8 mouse cellular contexts compared by ENCODE assay signal in the genomic region with DNA sequence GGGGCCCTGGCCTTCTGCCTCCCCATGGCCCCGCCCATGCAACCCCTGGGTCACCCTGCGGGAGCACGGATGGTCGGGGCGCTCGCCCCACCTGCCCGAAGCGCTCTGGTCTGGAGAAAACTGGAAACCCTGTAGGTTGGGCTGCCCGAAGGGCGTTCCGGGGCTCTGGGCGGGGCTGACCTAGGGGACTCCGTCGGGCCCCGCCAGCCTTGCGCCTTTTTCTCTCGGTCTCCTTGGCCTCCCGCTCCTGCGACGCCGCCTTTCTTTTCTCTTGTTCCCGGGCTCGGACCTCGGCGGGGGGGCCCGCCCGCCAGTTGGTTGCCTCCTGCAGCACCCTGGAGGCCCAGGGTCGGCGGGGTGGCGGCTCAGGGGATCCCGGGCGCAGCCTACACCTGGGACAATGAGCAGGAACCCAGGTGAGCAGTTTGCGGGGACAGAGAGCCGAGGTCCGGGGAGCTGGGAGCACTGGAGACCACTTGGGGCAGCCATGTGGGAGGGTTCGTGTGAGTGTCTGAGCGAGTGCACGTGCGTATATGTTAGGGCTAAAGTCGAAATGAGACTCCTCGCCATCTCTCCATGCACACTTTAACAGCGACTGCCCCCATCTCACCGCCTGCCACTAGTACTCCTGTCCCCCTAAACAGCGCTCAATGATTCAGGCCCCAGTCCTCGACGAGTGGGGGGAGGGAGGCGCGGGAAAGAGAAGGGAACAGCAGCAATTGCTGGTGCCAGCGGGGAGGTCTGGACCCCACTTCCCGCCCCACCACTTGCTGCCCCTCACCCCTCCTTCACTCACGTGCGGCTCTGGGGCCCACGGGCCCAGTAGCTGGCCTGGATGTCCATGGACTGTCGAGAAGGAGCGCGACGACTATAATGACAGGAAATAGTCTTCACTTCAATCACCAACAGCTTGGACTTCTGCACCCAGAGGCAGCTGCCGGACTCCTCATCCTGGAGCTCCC. TPM values are rescaled to one million over a fixed set of nuclear protein-coding genes. Genes with fewer than 3 reads are reported as not detected.
A peak's percentile ranks its signal among the peaks of the same experiment; 100 is the strongest.
DNase-seq lines count a peak whose midpoint lies in the region; ATAC-seq lines count a peak whose summit lies in the region.

No protein-coding gene starts in this region.

- peaks cover 80% of the 10 kb centered on the region for H3K27me3 ChIP-seq in intestine, embryonic 14.5 days (replicated peaks; ENCODE audit: control insufficient read depth, insufficient read depth, low read length)

- ATAC-seq in intestine, embryonic 14.5 days (replicated peaks; ENCODE audit: low FRiP score, low TSS enrichment, low read depth), result peak; percentile 5; the same call in 1 of the 2 replicates

- H3K9ac ChIP-seq in intestine, embryonic 14.5 days (ENCODE audit: low read length), result no peak overlapping the region

- under 1% methylated on average over 55 of the region's 58 CpGs for WGBS in intestine, embryonic 14.5 days

- H3K9me3 ChIP-seq in intestine, embryonic 14.5 days (ENCODE audit: control insufficient read depth, low read length), result no peaks in the 10 kb centered on the region

- no peaks in the 10 kb centered on the region for H3K36me3 ChIP-seq in intestine, embryonic 14.5 days (ENCODE audit: control insufficient read depth, insufficient read depth, low read length)

- H3K4me1 ChIP-seq in intestine, embryonic 14.5 days (replicated peaks; ENCODE audit: control insufficient read depth, insufficient read depth, low read length), result peaks cover 15% of the 10 kb centered on the region

- H3K27ac ChIP-seq in intestine, embryonic 14.5 days (ENCODE audit: low read depth), result no peak overlapping the region

- peak; percentile 43 for DNase-seq in adrenal gland, postnatal 14 days
- no peak for DNase-seq in adrenal gland, postnatal 4 days (ENCODE audit: low spot score in 2 of 2)
- DNase-seq in testis, postnatal 10 days (ENCODE audit: low spot score), result peak; percentile 64
- no peak for DNase-seq in testis, postnatal 14 days (ENCODE audit: low spot score)
- DNase-seq in intestine, embryonic 14.5 days (ENCODE audit: low spot score), result no peak
- DNase-seq in lung, postnatal 10 days, result peak; percentile 44
- DNase-seq in urinary bladder, postnatal 10 days (ENCODE audit: low spot score), result no peak
- no peak for DNase-seq in layer of hippocampus, adult 9-10 months (ENCODE audit: low spot score)

- H3K4me2 ChIP-seq in intestine, embryonic 14.5 days (ENCODE audit: low read length), result peak overlapping the region; percentile 55

- peak overlapping the region; percentile 27 for H3K4me3 ChIP-seq in intestine, embryonic 14.5 days (ENCODE audit: low read depth, low read length)

RNA-seq across cellular contexts. Expression of a gene that starts 2.2 kb away (rescaled TPM):
- 0.11 TPM in 1 of 2 replicates, not detected in the other for total RNA-seq in adrenal gland, postnatal 14 days (2021)
- 1 to 10 TPM in 1 of 2 experiments, under 1 TPM in 1; 0.76 to 4.2 TPM for total RNA-seq in adrenal gland, postnatal 4 days (2021)
- polyA plus RNA-seq in intestine, embryonic 14.5 days (2014; fragmentation: Nextera tagmentation; extraction: Ambion mirVana), result not detected in 2 replicates

RNA-seq across cellular contexts. Expression of a gene that starts 17.4 kb away (rescaled TPM):
- not detected in 2 replicates for total RNA-seq in adrenal gland, postnatal 14 days (2021)
- not detected for total RNA-seq in adrenal gland, postnatal 4 days (2021)
- not detected in 2 replicates for polyA plus RNA-seq in intestine, embryonic 14.5 days (2014; fragmentation: Nextera tagmentation; extraction: Ambion mirVana)

RNA-seq across cellular contexts. Expression of a gene that starts 24.2 kb away (rescaled TPM):
- 59.1 and 62.5 TPM in 2 replicates for total RNA-seq in adrenal gland, postnatal 14 days (2021)
- total RNA-seq in adrenal gland, postnatal 4 days (2021), result 10 to 100 TPM; 66.4 to 68.2 TPM
- polyA plus RNA-seq in intestine, embryonic 14.5 days (2014; fragmentation: Nextera tagmentation; extraction: Ambion mirVana), result 77.0 and 77.3 TPM in 2 replicates

RNA-seq across cellular contexts. Expression of a gene that starts 29.1 kb away (rescaled TPM):
- total RNA-seq in adrenal gland, postnatal 14 days (2021), result 0.48 and 0.79 TPM in 2 replicates
- 1 to 10 TPM in 1 of 2 experiments, under 1 TPM in 1; 0.68 to 1.2 TPM for total RNA-seq in adrenal gland, postnatal 4 days (2021)
- polyA plus RNA-seq in intestine, embryonic 14.5 days (2014; fragmentation: Nextera tagmentation; extraction: Ambion mirVana), result 0.12 TPM in 1 of 2 replicates, not detected in the other

RNA-seq across cellular contexts. Expression of a gene that starts 44.1 kb away (rescaled TPM):
- total RNA-seq in adrenal gland, postnatal 14 days (2021), result 98.5 and 104 TPM in 2 replicates
- 100 to 1,000 TPM; 124 to 135 TPM for total RNA-seq in adrenal gland, postnatal 4 days (2021)
- polyA plus RNA-seq in intestine, embryonic 14.5 days (2014; fragmentation: Nextera tagmentation; extraction: Ambion mirVana), result 34.6 and 37.1 TPM in 2 replicates

Comparison
In these comparisons a context has a peak if more than half of its experiments do, and no peak if none do; other contexts are left out.
1. DNase-seq: peak in adrenal gland, postnatal 14 days (single experiment), testis, postnatal 10 days (single experiment) and lung, postnatal 10 days (single experiment); none in adrenal gland, postnatal 4 days (0 of 2), testis, postnatal 14 days (single experiment), intestine, embryonic 14.5 days (single experiment), urinary bladder, postnatal 10 days (single experiment) and layer of hippocampus, adult 9-10 months (single experiment).